Mouse (Mus musculus) forebrain, embryonic 15.5 days (tissue): ENCODE data around the gene Mllt6. TPM values are rescaled to one million over a fixed set of nuclear protein-coding genes. Genes with fewer than 3 reads are reported as not detected.
"Not testable (repeated sequence)": the region's sequence is repeated elsewhere in the genome, so short reads cannot be mapped to it uniquely, and the experiment has no call there.

Source experiments
- ATAC-seq: fragments of 200-750 bp; cut with Nextera tagmentation; replicated peaks from 2 replicates; pipeline ENCODE4 v1.8.0; 2017; ENCODE audit warnings: mild to moderate bottlenecking, moderate TSS enrichment, moderate library complexity
- H3K27ac ChIP-seq: fragments of 300-500 bp; sonication (generic); replicated peaks from 2 replicates; pipeline ENCODE4 v1.5.1; 2015; ENCODE audit warnings: mild to moderate bottlenecking, inconsistent platforms
- H3K27me3 ChIP-seq: fragments of 300-500 bp; sonication (generic); 2 replicates; pipeline ENCODE4 v1.6.1; 2015; ENCODE audit warnings: inconsistent platforms
- H3K36me3 ChIP-seq: fragments of 300-500 bp; sonication (generic); 2 replicates; pipeline ENCODE4 v1.6.1; 2015; ENCODE audit warnings: mild to moderate bottlenecking, inconsistent platforms
- H3K4me1 ChIP-seq: fragments of 300-500 bp; sonication (generic); 2 replicates; pipeline ENCODE4 v1.6.1; 2015; ENCODE audit warnings: inconsistent platforms
- H3K4me2 ChIP-seq: fragments of 300-500 bp; sonication (generic); replicated peaks from 2 replicates; pipeline ENCODE4 v1.6.1; 2015; ENCODE audit warnings: mild to moderate bottlenecking, inconsistent platforms
- H3K4me3 ChIP-seq: fragments of 300-500 bp; sonication (generic); 2 replicates; pipeline ENCODE4 v1.5.1; 2015; ENCODE audit warnings: mild to moderate bottlenecking, inconsistent platforms
- H3K9ac ChIP-seq: fragments of 300-500 bp; sonication (generic); replicated peaks from 2 replicates; pipeline ENCODE4 v1.6.1; 2015; ENCODE audit warnings: mild to moderate bottlenecking, inconsistent platforms
- H3K9me3 ChIP-seq: fragments of 300-500 bp; sonication (generic); 2 replicates; pipeline ENCODE4 v1.6.1; 2016; ENCODE audit warnings: inconsistent platforms
- WGBS: fragments of 180-500 bp; shearing (Covaris S2); methylation state at CpG from one replicate; pipeline ENCODE4 v1.1.7; 2015; ENCODE audit warnings: mixed read lengths; 5-methylcytosine and 5-hydroxymethylcytosine counted together
- polyA plus RNA-seq: library from polyadenylated mRNA; unstranded; fragments of >200 nt; fragmentation: Nextera tagmentation; extraction: Ambion mirVana; gene quantifications from 2 replicates; pipeline ENCODE4 v1.2.1, GENCODE M21; 2015

The Mllt6 gene
- polyA plus RNA-seq, 1 experiment from 2014 or later: 4.7 TPM

- WGBS: 95% methylated on average over 2 of the region's 2 CpGs
- Histone ChIP-seq H3K27me3 (no peaks in the 10 kb centered on the region), H3K36me3 (no peaks in the 10 kb centered on the region), H3K4me1 (peaks cover 6% of the 10 kb centered on the region), H3K27ac (no peak overlapping the region), H3K9me3 (no peaks in the 10 kb centered on the region), H3K4me2 (no peak overlapping the region), H3K9ac (no peak overlapping the region), H3K4me3 (no peak overlapping the region)
- ATAC-seq: no peak
Measured at GRCm38 (mm10) chr11:97654210-97654609, 9.0 kb upstream of the Mllt6 start.

DNA sequence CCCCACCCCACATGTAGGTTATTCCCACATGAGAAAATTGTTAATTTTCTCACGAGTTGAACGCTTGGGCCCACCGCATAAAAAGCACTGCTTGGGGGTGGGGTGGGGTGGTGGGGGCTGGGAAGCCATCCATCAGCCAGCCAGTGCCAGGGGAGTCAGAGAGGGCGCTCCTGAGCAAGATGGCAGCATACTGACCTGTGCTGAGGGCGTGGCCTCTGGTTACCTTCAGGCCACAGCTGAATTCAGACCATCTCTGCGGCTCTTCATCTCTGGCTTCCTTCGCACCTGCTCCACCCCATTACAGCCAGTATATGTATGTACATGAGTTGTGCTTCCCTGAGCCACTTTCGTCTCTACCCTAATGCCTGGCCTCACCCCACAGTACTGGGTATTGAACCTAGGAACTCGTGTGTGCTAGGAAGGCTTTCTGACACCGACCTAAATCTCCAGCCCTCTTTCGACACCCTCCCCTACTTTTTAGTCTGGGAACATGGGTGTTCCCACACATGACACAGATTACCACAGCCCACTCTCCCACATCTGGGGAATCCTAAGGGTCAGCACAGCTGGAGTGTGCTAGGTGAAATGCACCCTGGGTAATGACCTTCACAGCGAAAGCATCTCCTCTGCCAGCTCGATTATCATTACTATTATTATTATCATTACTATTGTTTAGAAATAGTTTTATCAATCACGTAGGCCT, 6.8 kb upstream of the Mllt6 start:
- WGBS: 73% methylated on average over 14 of the region's 14 CpGs
- no peaks in the 10 kb centered on the region for H3K9me3 ChIP-seq
- no peak overlapping the region for H3K4me3 ChIP-seq
- no peak for ATAC-seq
- H3K27ac ChIP-seq: no peak overlapping the region
- no peak overlapping the region for H3K9ac ChIP-seq
- peaks cover 5% of the 10 kb centered on the region; the same call in 1 of the 2 replicates for H3K27me3 ChIP-seq
- no peaks in the 10 kb centered on the region for H3K36me3 ChIP-seq
- H3K4me1 ChIP-seq: peaks cover 18% of the 10 kb centered on the region
- no peak overlapping the region for H3K4me2 ChIP-seq

- no peak for ATAC-seq
Measured at GRCm38 (mm10) chr11:97657184-97657945, 5.8 kb upstream of the Mllt6 start.

DNA sequence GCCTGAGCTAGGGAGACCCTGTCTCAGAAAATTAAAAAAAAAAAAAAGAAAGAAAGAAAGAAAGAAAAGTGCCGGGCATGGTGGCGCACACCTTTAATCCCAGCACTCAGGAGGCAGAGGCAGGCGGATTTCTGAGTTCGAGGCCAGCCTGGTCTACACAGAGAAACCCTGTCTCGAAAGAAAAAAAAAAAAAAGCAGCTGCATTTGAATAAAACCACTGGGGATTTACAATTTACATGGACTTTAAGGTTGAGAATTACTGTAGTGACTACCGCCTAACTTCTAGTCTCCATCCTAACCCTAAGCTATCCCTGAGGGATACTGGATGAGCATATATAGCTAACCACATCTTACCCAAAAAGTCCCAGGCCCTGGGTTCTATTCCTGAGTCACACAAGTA, 5.2 kb upstream of the Mllt6 start:
- not testable (repeated sequence) for ATAC-seq, H3K4me3 ChIP-seq, H3K9ac ChIP-seq, H3K36me3 ChIP-seq, H3K9me3 ChIP-seq, H3K27ac ChIP-seq, H3K4me2 ChIP-seq
- 91% methylated on average over 6 of the region's 6 CpGs for WGBS
- H3K4me1 ChIP-seq: peaks cover 33% of the 10 kb centered on the region
- peaks cover 17% of the 10 kb centered on the region for H3K27me3 ChIP-seq

More at GRCm38 (mm10) chr11:97657184-97657945, 5.8 kb upstream of the Mllt6 start:
- Histone ChIP-seq H3K27ac (no peak overlapping the region), H3K9me3 (no peaks in the 10 kb centered on the region), H3K9ac (no peak overlapping the region), H3K36me3 (no peaks in the 10 kb centered on the region), H3K4me2 (no peak overlapping the region), H3K4me3 (no peak overlapping the region), H3K4me1 (peaks cover 28% of the 10 kb centered on the region), H3K27me3 (peaks cover 15% of the 10 kb centered on the region)
- WGBS: 39% methylated on average over 5 of the region's 6 CpGs

DNA sequence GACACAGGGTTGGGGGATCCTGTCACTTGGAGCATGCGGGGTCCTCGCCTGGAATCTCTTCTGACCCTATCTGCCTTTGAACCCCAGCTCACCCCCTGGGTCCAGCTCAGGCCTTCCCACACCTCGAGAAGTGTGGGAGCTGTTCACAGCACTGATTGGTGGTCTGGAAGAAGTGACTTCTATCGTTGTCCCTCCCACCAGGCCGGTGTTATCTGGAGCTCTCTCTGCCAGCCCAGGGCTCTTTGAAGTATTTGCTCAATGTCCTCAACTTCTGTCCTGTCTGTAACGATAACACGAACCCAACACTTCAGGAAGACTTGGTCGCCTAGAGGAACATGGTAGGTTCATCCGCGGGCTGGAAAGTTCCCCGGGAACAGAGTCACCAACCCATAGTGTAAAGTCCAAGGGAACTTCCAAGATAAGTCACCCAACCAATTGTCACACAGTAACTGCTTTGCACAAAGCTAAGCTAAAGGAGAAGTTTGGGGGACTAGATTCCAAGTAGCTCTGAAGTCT, 4.4 kb upstream of the Mllt6 start:
- Histone ChIP-seq H3K27ac (no peak overlapping the region), H3K9me3 (no peaks in the 10 kb centered on the region), H3K4me2 (peak overlapping the region; percentile 84; the same call in 1 of the 2 replicates), H3K27me3 (peaks cover 17% of the 10 kb centered on the region), H3K36me3 (no peaks in the 10 kb centered on the region), H3K4me1 (peaks cover 33% of the 10 kb centered on the region), H3K4me3 (no peak overlapping the region), H3K9ac (no peak overlapping the region)
- WGBS: 75% methylated on average over 11 of the region's 11 CpGs
- no peak for ATAC-seq

GRCm38 (mm10) chr11:97659267-97659989, 3.8 kb upstream of the Mllt6 start:
- Histone ChIP-seq H3K9me3 (no peaks in the 10 kb centered on the region), H3K4me1 (peaks cover 36% of the 10 kb centered on the region), H3K4me3 (peak overlapping the region; percentile 56), H3K27me3 (peaks cover 17% of the 10 kb centered on the region), H3K4me2 (peak overlapping the region; percentile 84), H3K27ac (peak overlapping the region; percentile 39), H3K9ac (peak overlapping the region; percentile 67), H3K36me3 (no peaks in the 10 kb centered on the region)
- ATAC-seq: no peak
- 12% methylated on average over 13 of the region's 13 CpGs for WGBS

DNA sequence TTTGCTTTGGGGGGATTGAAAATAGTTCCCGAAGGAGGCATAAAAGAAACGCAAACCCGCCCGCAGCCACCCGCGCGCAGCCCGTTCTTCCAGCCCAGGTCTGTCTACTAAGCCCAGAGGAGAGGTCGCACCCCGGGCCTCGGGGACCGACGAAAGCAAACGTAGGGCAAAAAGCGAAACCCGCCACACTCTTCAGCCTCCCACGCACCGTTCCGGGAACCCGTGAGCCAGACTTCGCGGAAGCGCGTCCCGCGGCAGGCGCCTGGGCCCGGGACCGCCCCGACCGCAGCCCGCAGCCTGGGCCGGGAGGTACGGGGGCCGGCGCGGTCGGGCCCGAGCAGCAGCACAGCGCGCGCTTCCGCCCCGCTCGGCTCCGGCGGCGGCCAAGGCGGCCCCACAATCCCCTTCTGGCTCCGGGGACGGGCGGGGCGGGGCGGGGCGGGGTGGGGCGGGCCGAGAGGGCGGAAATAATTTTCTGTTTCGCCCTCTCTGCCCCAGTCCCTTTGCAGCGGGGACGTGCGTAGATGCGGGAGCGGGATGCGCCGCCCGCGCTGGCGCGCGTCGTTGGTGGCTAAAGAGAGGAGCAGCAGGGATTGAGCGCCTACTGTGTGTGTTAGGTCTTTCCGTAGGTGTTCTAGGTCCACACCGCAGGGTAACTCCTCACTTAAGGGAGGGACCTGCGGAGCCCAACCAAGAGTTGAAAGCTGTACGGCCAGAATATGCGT, 3.1 kb upstream of the Mllt6 start:
- H3K9ac ChIP-seq: peak overlapping the region; percentile 67

DNA sequence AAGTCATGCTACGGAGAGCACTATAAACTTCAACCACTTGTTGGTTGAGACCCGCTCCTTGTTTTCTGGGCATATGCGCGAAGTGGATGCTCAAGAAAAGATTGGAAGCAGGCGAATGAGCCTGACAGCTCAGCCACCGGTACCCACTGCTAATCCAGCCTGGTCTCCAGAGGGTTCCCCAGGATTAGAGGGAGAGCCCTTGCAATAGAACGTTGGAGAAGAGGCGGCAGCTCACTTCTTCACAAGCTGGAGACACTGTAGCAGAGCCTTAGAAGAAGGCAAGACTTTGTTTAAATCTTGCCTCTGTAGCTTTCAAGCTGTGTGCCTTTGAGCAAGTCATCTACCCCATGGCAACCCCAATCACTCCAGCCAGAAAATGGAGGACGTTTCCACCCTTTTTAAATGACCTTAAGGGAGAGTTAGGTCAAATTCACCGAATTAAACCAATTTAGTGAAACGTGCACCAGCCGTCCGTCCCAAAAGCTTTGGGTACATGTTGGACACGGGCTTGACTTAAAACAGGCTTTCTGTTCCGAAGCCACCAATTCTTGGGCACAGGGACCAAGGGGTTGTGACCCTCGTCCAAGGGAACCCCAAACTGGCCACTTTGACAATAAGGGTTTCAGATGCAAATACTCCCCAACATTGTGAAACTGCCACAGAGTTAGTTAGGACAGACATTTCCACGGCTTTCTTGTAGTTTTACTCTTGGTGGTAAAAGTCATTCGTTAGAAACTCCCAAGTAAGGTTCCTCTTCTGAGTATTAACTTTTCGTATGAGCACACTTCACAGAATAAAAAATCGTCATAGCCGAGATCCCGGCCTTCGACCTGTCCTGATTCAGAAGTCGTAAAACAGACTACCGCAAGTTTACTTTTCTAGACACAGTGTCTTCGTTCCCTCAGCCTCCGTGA, 2.2 kb upstream of the Mllt6 start:
- Histone ChIP-seq H3K36me3 (0 out of 2 replicates have a peak, but pooled peaks cover 7% of the 10 kb centered on the region), H3K4me2 (peak overlapping the region; percentile 84), H3K27ac (no peak overlapping the region), H3K9me3 (no peaks in the 10 kb centered on the region), H3K9ac (peak overlapping the region; percentile 67), H3K4me1 (peaks cover 48% of the 10 kb centered on the region), H3K4me3 (peak overlapping the region; percentile 94), H3K27me3 (peaks cover 17% of the 10 kb centered on the region)
- 4% methylated on average over 27 of the region's 27 CpGs for WGBS
- ATAC-seq: no peak

More for the DNA sequence above, 3.1 kb upstream of the Mllt6 start:
- Histone ChIP-seq H3K36me3 (no peaks in the 10 kb centered on the region), H3K4me1 (peaks cover 43% of the 10 kb centered on the region), H3K27ac (peak overlapping the region; percentile 39), H3K4me2 (peak overlapping the region; percentile 84), H3K9me3 (no peaks in the 10 kb centered on the region), H3K27me3 (peaks cover 17% of the 10 kb centered on the region), H3K4me3 (peak overlapping the region; percentile 56)
- peak; percentile 86 for ATAC-seq
- WGBS: under 1% methylated on average over 62 of the region's 78 CpGs

DNA sequence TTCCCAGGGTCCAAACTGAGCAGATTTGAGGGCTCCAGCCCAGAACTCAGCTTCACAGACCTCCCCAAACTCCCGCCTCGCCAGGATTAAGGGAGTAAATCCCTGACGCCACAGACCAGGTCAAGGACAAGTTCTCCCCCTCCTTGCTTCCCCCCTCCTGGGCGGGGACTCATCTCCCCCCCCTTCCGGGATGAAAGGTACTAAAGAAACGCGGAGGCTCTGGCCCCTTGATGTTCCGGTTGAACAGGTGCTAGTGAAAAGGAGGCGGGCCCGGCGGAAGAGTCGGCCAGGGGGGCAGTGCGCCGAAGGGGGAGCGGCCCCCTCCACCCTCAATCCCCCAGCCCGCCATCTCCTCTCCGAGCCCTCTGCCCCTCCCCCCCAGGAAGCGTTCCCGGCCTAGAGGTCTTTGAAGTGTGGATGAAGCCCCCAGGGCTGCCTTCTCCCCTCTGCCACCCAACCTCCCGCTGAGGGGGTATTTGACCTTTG, 1.5 kb upstream of the Mllt6 start:
- WGBS: 0% methylated on average over 19 of the region's 20 CpGs
- peak overlapping the region; percentile 94 for H3K4me3 ChIP-seq
- H3K4me1 ChIP-seq: peaks cover 48% of the 10 kb centered on the region
- H3K4me2 ChIP-seq: peak overlapping the region; percentile 70
- ATAC-seq: no peak
- H3K27ac ChIP-seq: no peak overlapping the region
- H3K27me3 ChIP-seq: peaks cover 17% of the 10 kb centered on the region
- no peaks in the 10 kb centered on the region for H3K9me3 ChIP-seq
- H3K9ac ChIP-seq: peak overlapping the region; percentile 11; the same call in 1 of the 2 replicates
- peaks cover 11% of the 10 kb centered on the region; the same call in 1 of the 2 replicates for H3K36me3 ChIP-seq

GRCm38 (mm10) chr11:97662207-97662892, 864 bp upstream of the Mllt6 start:
- peak overlapping the region; percentile 70 for H3K4me2 ChIP-seq
- ATAC-seq: no peak
- no peak overlapping the region for H3K27ac ChIP-seq
- no peaks in the 10 kb centered on the region for H3K9me3 ChIP-seq
- H3K27me3 ChIP-seq: peaks cover 17% of the 10 kb centered on the region
- H3K4me3 ChIP-seq: peak overlapping the region; percentile 94
- WGBS: 3% methylated on average over 21 of the region's 21 CpGs
- H3K36me3 ChIP-seq: peaks cover 16% of the 10 kb centered on the region; the same call in 1 of the 2 replicates
- H3K9ac ChIP-seq: peak overlapping the region; percentile 76
- peaks cover 48% of the 10 kb centered on the region for H3K4me1 ChIP-seq
